Mouse (Mus musculus) bone marrow, adult 2 months (tissue): ENCODE measurements around the gene Ucp3.

Experiments
- CTCF ChIP-seq: fragments of 200-500 bp; IDR thresholded peaks from 2 replicates; pipeline ENCODE4 v1.5.1; 2011; ENCODE audit warnings: low read length, control low read depth; ENCODE audit not compliant: control insufficient read depth, insufficient read depth
- POLR2A ChIP-seq: fragments of 200-500 bp; IDR thresholded peaks from 2 replicates; pipeline ENCODE4 v1.6.1; 2011; ENCODE audit warnings: low read depth, mild to moderate bottlenecking, control low read depth, low read length, borderline replicate concordance; ENCODE audit not compliant: control insufficient read depth

- TF ChIP-seq POLR2A = no peak
- TF ChIP-seq CTCF = no peak
These were observed 21.6 kb downstream of the Ucp3 start for GRCm38 (mm10) chr7:100494415-100494831.
